Mouse (Mus musculus) spleen, adult 2 months (tissue): ENCODE measurements around the gene Tfb1m.

ENCODE experiments used
- CTCF ChIP-seq: fragments of 200-500 bp; IDR thresholded peaks from 2 replicates; pipeline ENCODE4 v1.5.1; 2011; ENCODE audit warnings: mild to moderate bottlenecking, inconsistent platforms; ENCODE audit not compliant: insufficient read depth, insufficient read length, insufficient replicate concordance; ENCODE audit errors: extremely low read depth
- POLR2A ChIP-seq: fragments of 200-500 bp; IDR thresholded peaks from 2 replicates; pipeline ENCODE4 v1.6.1; 2011; ENCODE audit warnings: low read depth, low read length, inconsistent platforms

GRCm38 (mm10) chr17:3562405-3562804 is 4.8 kb upstream of the Tfb1m start:
- no peak for TF ChIP-seq CTCF
- no peak for TF ChIP-seq POLR2A
